Mouse (Mus musculus) bone marrow, adult 2 months (tissue): ENCODE measurements around the gene Clstn2.

Source experiments
- CTCF ChIP-seq: fragments of 200-500 bp; IDR thresholded peaks from 2 replicates; pipeline ENCODE4 v1.5.1; 2011; ENCODE audit warnings: low read length, control low read depth; ENCODE audit not compliant: control insufficient read depth, insufficient read depth
- POLR2A ChIP-seq: fragments of 200-500 bp; IDR thresholded peaks from 2 replicates; pipeline ENCODE4 v1.6.1; 2011; ENCODE audit warnings: low read depth, mild to moderate bottlenecking, control low read depth, low read length, borderline replicate concordance; ENCODE audit not compliant: control insufficient read depth

GRCm38 (mm10) chr9:97501416-97501815, 531.6 kb downstream of the Clstn2 start:
- no peak for TF ChIP-seq CTCF
- no peak for TF ChIP-seq POLR2A
